Mouse (Mus musculus) bone marrow macrophage, adult 2 months (primary cell): ENCODE data around the gene Tmem170b. TPM values are rescaled to one million over a fixed set of nuclear protein-coding genes. Genes with fewer than 3 reads are reported as not detected.

Source experiments
- H3K27ac ChIP-seq: 2 replicates; pipeline ENCODE4 v1.5.1; 2012; ENCODE audit warnings: low read depth, low read length; ENCODE audit not compliant: insufficient read depth
- H3K4me1 ChIP-seq: 2 replicates; pipeline ENCODE4 v1.6.1; 2012; ENCODE audit warnings: low read length; ENCODE audit not compliant: control insufficient read depth, insufficient read depth
- H3K4me3 ChIP-seq: 2 replicates; pipeline ENCODE4 v1.5.1; 2012; ENCODE audit warnings: mild to moderate bottlenecking, low read length, moderate library complexity; ENCODE audit not compliant: insufficient read depth
- CTCF ChIP-seq: IDR thresholded peaks from 2 replicates; pipeline ENCODE4 v1.5.1; 2012; ENCODE audit warnings: low read depth, mild to moderate bottlenecking, low read length, moderate library complexity
- POLR2A ChIP-seq: IDR thresholded peaks from 2 replicates; pipeline ENCODE4 v1.6.1; 2012; ENCODE audit warnings: mild to moderate bottlenecking, low read depth, low read length, borderline replicate concordance
- polyA plus RNA-seq: library from polyadenylated mRNA; stranded (reverse); fragments of >200 nt; gene quantifications from 2 replicates; pipeline ENCODE4 v1.2.4, GENCODE M21; 2012; ENCODE audit not compliant: missing spikeins, insufficient read depth, insufficient read length

Tmem170b gene
- polyA plus RNA-seq, 1 experiment, result 26.6 TPM

GRCm38 (mm10) chr13:41675966-41676835 is 70.5 kb downstream of the Tmem170b start:
- no peak for TF ChIP-seq POLR2A
- no peak for TF ChIP-seq CTCF
- no peak overlapping the region for H3K4me3 ChIP-seq
- no peaks in the 10 kb centered on the region for H3K4me1 ChIP-seq
- H3K27ac ChIP-seq, result no peak overlapping the region

- Histone ChIP-seq H3K4me3 (no peak overlapping the region), H3K4me1 (no peaks in the 10 kb centered on the region), H3K27ac (no peak overlapping the region)
- no peak for TF ChIP-seq POLR2A
- TF ChIP-seq CTCF, result no peak
These were observed 71.1 kb downstream of the Tmem170b start for GRCm38 (mm10) chr13:41676836-41677186.

GRCm38 (mm10) chr13:41680854-41681549 is 75.3 kb downstream of the Tmem170b start:
- Histone ChIP-seq H3K4me1 (no peaks in the 10 kb centered on the region), H3K27ac (no peak overlapping the region), H3K4me3 (no peak overlapping the region)
- TF ChIP-seq CTCF, result no peak
- no peak for TF ChIP-seq POLR2A

- no peak overlapping the region for H3K27ac ChIP-seq
- no peak overlapping the region for H3K4me3 ChIP-seq
- TF ChIP-seq CTCF (no peak), POLR2A (no peak)
- no peaks in the 10 kb centered on the region for H3K4me1 ChIP-seq
These were observed 76.8 kb downstream of the Tmem170b start for GRCm38 (mm10) chr13:41682341-41683119.

GRCm38 (mm10) chr13:41683356-41684012 is 77.8 kb downstream of the Tmem170b start:
- no peak for TF ChIP-seq POLR2A
- TF ChIP-seq CTCF, result no peak
- Histone ChIP-seq H3K4me3 (no peak overlapping the region), H3K4me1 (no peaks in the 10 kb centered on the region), H3K27ac (no peak overlapping the region)

- TF ChIP-seq CTCF (no peak), POLR2A (no peak)
- no peak overlapping the region for H3K4me3 ChIP-seq
- H3K4me1 ChIP-seq, result no peaks in the 10 kb centered on the region
- H3K27ac ChIP-seq, result no peak overlapping the region
These were observed 79.8 kb downstream of the Tmem170b start for GRCm38 (mm10) chr13:41685499-41685898.

- H3K4me3 ChIP-seq, result no peak overlapping the region
- no peak overlapping the region for H3K27ac ChIP-seq
- no peaks in the 10 kb centered on the region for H3K4me1 ChIP-seq
- TF ChIP-seq CTCF, result no peak
- no peak for TF ChIP-seq POLR2A
These were observed 83.3 kb downstream of the Tmem170b start for GRCm38 (mm10) chr13:41689055-41689454.

- H3K27ac ChIP-seq, result no peak overlapping the region
- no peak overlapping the region for H3K4me3 ChIP-seq
- no peaks in the 10 kb centered on the region for H3K4me1 ChIP-seq
- TF ChIP-seq POLR2A, result no peak
- TF ChIP-seq CTCF, result no peak
These were observed 83.9 kb downstream of the Tmem170b start for GRCm38 (mm10) chr13:41689598-41690045.

Other genes starting within 250 kb of the Tmem170b start
- gene Nedd9, start 118.5 kb upstream of the Tmem170b start, polyA plus RNA-seq, result 10.9 and 16.9 TPM in 2 replicates
- not detected in 2 replicates for gene Adtrp, start 241.8 kb downstream of the Tmem170b start, polyA plus RNA-seq